Mouse (Mus musculus) lung, postnatal 0 days (tissue): Measurements from ENCODE around the gene Cacna2d3.

ENCODE experiments used
- CTCF ChIP-seq: IDR thresholded peaks from 2 replicates; pipeline ENCODE4 v1.5.1; 2016; ENCODE audit warnings: antibody characterized with exemption, mild to moderate bottlenecking
- EP300 ChIP-seq: IDR thresholded peaks from 2 replicates; pipeline ENCODE4 v1.6.1; 2016; ENCODE audit warnings: antibody characterized with exemption, mild to moderate bottlenecking, control low read depth

- TF ChIP-seq CTCF, result no peak
- no peak for TF ChIP-seq EP300
Measured at GRCm38 (mm10) chr14:29382786-29383185, 338.9 kb downstream of the Cacna2d3 start.
